Mouse (Mus musculus): ENCODE results near the gene Tsg101.

GRCm38 (mm10) chr7:46876841-46877240 is 42.9 kb downstream of the Tsg101 start:
- no peak for TF ChIP-seq CTCF (IDR thresholded peaks at IDR 0.05; ENCODE audit: control insufficient read depth, insufficient read depth, insufficient read length)
- TF ChIP-seq MAX (IDR thresholded peaks at IDR 0.05), result no peak
- no peak for TF ChIP-seq MYOG (IDR thresholded peaks at IDR 0.05; ENCODE audit: control insufficient read depth, extremely low read depth, insufficient read length)
